Mouse (Mus musculus) activated CD4-positive, CD25-positive, alpha-beta regulatory T cell, adult 4 months (primary cell): ENCODE results near the gene Ebf3. TPM values are rescaled to one million over a fixed set of nuclear protein-coding genes. Genes with fewer than 3 reads are reported as not detected.

Source experiments
- ATAC-seq: one replicate; pipeline ENCODE4 v1.8.0; 2017
- polyA plus RNA-seq, 2 experiments: library from polyadenylated mRNA; unstranded; fragments of 100-300 nt; shearing (Covaris generic); gene quantifications; one replicate each; pipeline ENCODE4 v1.2.1; 2017

Ebf3 gene
- polyA plus RNA-seq, 2 experiments from 2014 or later, result not detected

- no peak for ATAC-seq
Measured at GRCm38 (mm10) chr7:137311341-137312110, 2.7 kb downstream of the Ebf3 start.

- ATAC-seq, result no peak
Measured at GRCm38 (mm10) chr7:137310876-137311275, 3.4 kb downstream of the Ebf3 start.

GRCm38 (mm10) chr7:137310091-137310761 is 4.0 kb downstream of the Ebf3 start:
- no peak for ATAC-seq

GRCm38 (mm10) chr7:137309071-137310066 is 4.9 kb downstream of the Ebf3 start:
- ATAC-seq, result no peak

- ATAC-seq, result no peak
Measured at GRCm38 (mm10) chr7:137308061-137309060, 5.9 kb downstream of the Ebf3 start.

- no peak for ATAC-seq
Measured at GRCm38 (mm10) chr7:137307131-137307530, 7.1 kb downstream of the Ebf3 start.

GRCm38 (mm10) chr7:137306127-137306526 is 8.1 kb downstream of the Ebf3 start:
- ATAC-seq, result no peak

- ATAC-seq, result no peak
Measured at GRCm38 (mm10) chr7:137303776-137304171, 10.5 kb downstream of the Ebf3 start.

- ATAC-seq, result no peak
Measured at GRCm38 (mm10) chr7:137302961-137303775, 11.1 kb downstream of the Ebf3 start.

GRCm38 (mm10) chr7:137302161-137302560 is 12.1 kb downstream of the Ebf3 start:
- ATAC-seq, result no peak

- ATAC-seq, result no peak
Measured at GRCm38 (mm10) chr7:137301329-137301751, 12.9 kb downstream of the Ebf3 start.

GRCm38 (mm10) chr7:137300826-137301225 is 13.4 kb downstream of the Ebf3 start:
- no peak for ATAC-seq

GRCm38 (mm10) chr7:137300169-137300568 is 14.1 kb downstream of the Ebf3 start:
- ATAC-seq, result no peak

GRCm38 (mm10) chr7:137297594-137298381 is 16.5 kb downstream of the Ebf3 start:
- no peak for ATAC-seq

GRCm38 (mm10) chr7:137297131-137297530 is 17.1 kb downstream of the Ebf3 start:
- ATAC-seq, result no peak

- ATAC-seq, result no peak
Measured at GRCm38 (mm10) chr7:137295612-137296011, 18.6 kb downstream of the Ebf3 start.

- no peak for ATAC-seq
Measured at GRCm38 (mm10) chr7:137294446-137294845, 19.8 kb downstream of the Ebf3 start.

- no peak for ATAC-seq
Measured at GRCm38 (mm10) chr7:137289290-137289957, 24.8 kb downstream of the Ebf3 start.

- no peak for ATAC-seq
Measured at GRCm38 (mm10) chr7:137278171-137278570, 36.1 kb downstream of the Ebf3 start.
